Comparison of ENCODE assay signal across 9 mouse cellular contexts in the genomic region with DNA sequence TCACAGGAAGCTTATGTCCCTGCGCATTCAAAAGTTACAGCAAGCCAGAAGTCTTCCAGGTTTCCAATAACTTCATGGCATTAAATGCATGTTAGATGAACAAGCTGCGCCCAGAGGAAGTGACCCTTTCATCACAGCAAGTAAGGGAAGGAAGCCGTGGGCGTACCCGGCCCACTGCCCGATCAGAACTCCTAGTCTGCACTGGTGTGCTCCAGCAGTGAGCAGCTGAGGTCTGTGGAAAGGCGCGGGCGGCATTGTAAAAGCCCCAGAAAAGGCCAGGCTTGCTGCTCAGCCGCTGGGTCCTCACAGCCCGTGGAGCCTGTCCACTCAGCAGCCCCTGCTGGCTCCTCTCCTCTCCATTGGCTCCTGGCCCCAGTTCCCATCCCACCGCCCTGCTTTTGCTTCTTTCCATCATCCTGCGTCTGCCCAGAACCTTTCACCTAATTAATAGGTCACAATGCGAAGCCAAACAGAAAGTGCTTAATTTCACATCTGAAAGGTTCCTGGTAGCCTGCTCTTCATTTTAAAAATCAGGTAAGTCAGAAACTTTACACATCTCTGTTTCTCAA. TPM values are rescaled to one million over a fixed set of nuclear protein-coding genes. Genes with fewer than 3 reads are reported as not detected.
A peak's percentile ranks its signal among the peaks of the same experiment; 100 is the strongest.
DNase-seq lines count a peak whose midpoint lies in the region; ATAC-seq and TF ChIP-seq lines count a peak whose summit lies in the region.
"Had no signal": no experiment of that assay in that cellular context is flagged by ENCODE, and none has a peak within 500 bp of the region (broad histone marks: within the 10 kb centered on the region; RNA-seq: fewer than 3 reads in every experiment).

No protein-coding gene starts in this region.

- TF ChIP-seq CTCF in hindbrain, postnatal 0 days (IDR thresholded peaks at IDR 0.05; ENCODE audit: low read depth): no peak
- TF ChIP-seq CTCF in E14TG2a.4 (conservative IDR thresholded peaks at IDR 0.05; ENCODE audit: low read length): no peak

- no peaks in the 10 kb centered on the region for H3K9me3 ChIP-seq in hindbrain, postnatal 0 days (ENCODE audit: low read length)
- H3K9me3 ChIP-seq in hindbrain, embryonic 14.5 days (ENCODE audit: control insufficient read depth, low read length): no peaks in the 10 kb centered on the region
- peaks cover 6% of the 10 kb centered on the region; the same call in 1 of the 2 replicates for H3K9me3 ChIP-seq in E14TG2a.4 (ENCODE audit: low read length)

- H3K36me3 ChIP-seq in hindbrain, postnatal 0 days (ENCODE audit: insufficient read depth, low read length): no peaks in the 10 kb centered on the region
- H3K36me3 ChIP-seq in hindbrain, embryonic 14.5 days (replicated peaks; ENCODE audit: control insufficient read depth, insufficient read depth): peaks cover 24% of the 10 kb centered on the region
- peaks cover 8% of the 10 kb centered on the region; the same call in 1 of the 2 replicates for H3K36me3 ChIP-seq in E14TG2a.4 (ENCODE audit: insufficient read depth, low read length)

- ATAC-seq in hindbrain, postnatal 0 days: no peak
- ATAC-seq in hindbrain, embryonic 14.5 days (ENCODE audit: low FRiP score): no peak

- 0 out of 2 replicates have a peak overlapping the region, but pooled peaks have one; percentile 8 for H3K4me2 ChIP-seq in hindbrain, postnatal 0 days (ENCODE audit: low read depth, low read length)
- H3K4me2 ChIP-seq in hindbrain, embryonic 14.5 days (replicated peaks): no peak overlapping the region

- WGBS in hindbrain, postnatal 0 days: 55% methylated on average over 14 of the region's 14 CpGs
- 71% methylated on average over 14 of the region's 14 CpGs for WGBS in hindbrain, embryonic 14.5 days

- H3K4me1 ChIP-seq in hindbrain, postnatal 0 days (ENCODE audit: insufficient read depth, low read length): no peaks in the 10 kb centered on the region
- no peaks in the 10 kb centered on the region for H3K4me1 ChIP-seq in hindbrain, embryonic 14.5 days (replicated peaks; ENCODE audit: control insufficient read depth, insufficient read depth, low read length)
- H3K4me1 ChIP-seq in E14TG2a.4 (replicated peaks; ENCODE audit: low read depth, low read length): peaks cover 20% of the 10 kb centered on the region

- DNase-seq in hindbrain, postnatal 0 days (ENCODE audit: low spot score): no peak
- no peak for DNase-seq in hindbrain, embryonic 14.5 days (ENCODE audit: low spot score)
- DNase-seq in heart, adult 11 months: peak; percentile 97
- DNase-seq in kidney, postnatal 4 days: peak; percentile 39 to 66
- DNase-seq in layer of hippocampus, adult 9-11 months: no peak
- DNase-seq in urinary bladder, postnatal 10 days (ENCODE audit: low spot score): no peak
- no peak for DNase-seq in spleen, postnatal 36 days (ENCODE audit: low spot score in 2 of 2)
- DNase-seq: right cerebral cortex, postnatal 25 days had no signal

- no peaks in the 10 kb centered on the region for H3K27me3 ChIP-seq in hindbrain, postnatal 0 days (ENCODE audit: insufficient read depth, low read length)
- no peaks in the 10 kb centered on the region for H3K27me3 ChIP-seq in hindbrain, embryonic 14.5 days (ENCODE audit: control insufficient read depth, insufficient read depth, low read length)
- no peaks in the 10 kb centered on the region; the same call in 1 of the 2 replicates for H3K27me3 ChIP-seq in E14TG2a.4 (ENCODE audit: insufficient read depth, low read length)

- no peak overlapping the region; the same call in 1 of the 2 replicates for H3K9ac ChIP-seq in hindbrain, postnatal 0 days (replicated peaks; ENCODE audit: low read length)
- H3K9ac ChIP-seq in hindbrain, embryonic 14.5 days: no peak overlapping the region

- H3K27ac ChIP-seq in hindbrain, postnatal 0 days: no peak overlapping the region
- no peak overlapping the region for H3K27ac ChIP-seq in hindbrain, embryonic 14.5 days

- H3K4me3 ChIP-seq in hindbrain, postnatal 0 days (ENCODE audit: low read length): no peak overlapping the region
- no peak overlapping the region for H3K4me3 ChIP-seq in hindbrain, embryonic 14.5 days (replicated peaks; ENCODE audit: low read length)
- peak overlapping the region; percentile 54 for H3K4me3 ChIP-seq in E14TG2a.4 (replicated peaks; ENCODE audit: low read length)

RNA-seq across cellular contexts. Expression of a gene that starts 47.5 kb away (rescaled TPM):
- 25.3 and 25.7 TPM in 2 replicates for total RNA-seq in hindbrain, postnatal 0 days (2014; rRNA removed)
- polyA plus RNA-seq in hindbrain, postnatal 0 days (2015; fragmentation: Nextera tagmentation; extraction: Ambion mirVana): 16.6 and 17.0 TPM in 2 replicates
- polyA plus RNA-seq in hindbrain, embryonic 14.5 days (2014; fragmentation: Nextera tagmentation; extraction: Ambion mirVana): 13.9 and 17.3 TPM in 2 replicates

Comparison
In these comparisons a context has a peak if more than half of its experiments do, and no peak if none do; other contexts are left out.
1. DNase-seq: peak in heart, adult 11 months (single experiment) and kidney, postnatal 4 days (2 of 2); none in hindbrain, postnatal 0 days (single experiment), hindbrain, embryonic 14.5 days (single experiment), layer of hippocampus, adult 9-11 months (single experiment), urinary bladder, postnatal 10 days (single experiment) and spleen, postnatal 36 days (0 of 2).